Mouse (Mus musculus) G1E (cell line): ENCODE data around the gene Slc7a7.

Experiments used
- CTCF ChIP-seq: IDR thresholded peaks from 2 replicates; pipeline ENCODE4 v1.5.1; 2012; ENCODE audit warnings: low read depth, low read length, inconsistent platforms, mixed read lengths
- GATA1 ChIP-seq: IDR thresholded peaks from 2 replicates; pipeline ENCODE4 v1.6.1; 2012; ENCODE audit warnings: borderline replicate concordance, low read length, inconsistent platforms, mixed read lengths
- GATA2 ChIP-seq: IDR thresholded peaks from 2 replicates; pipeline ENCODE4 v1.6.1; 2012; ENCODE audit warnings: low read depth, low read length, inconsistent platforms, borderline replicate concordance
- POLR2AphosphoS5 ChIP-seq: IDR thresholded peaks from 2 replicates; pipeline ENCODE4 v1.6.1; 2012; ENCODE audit warnings: low read depth, low read length, inconsistent platforms; ENCODE audit not compliant: insufficient replicate concordance
- TAL1 ChIP-seq: conservative IDR thresholded peaks from 2 replicates; pipeline ENCODE4 v1.6.1; 2012; ENCODE audit warnings: low read depth, low read length, inconsistent platforms, mixed read lengths

GRCm38 (mm10) chr14:54443712-54444618, 26.4 kb upstream of the Slc7a7 start:
- TF ChIP-seq CTCF (no peak), GATA2 (no peak), GATA1 (no peak), POLR2AphosphoS5 (no peak), TAL1 (no peak)
